Mouse (Mus musculus): ENCODE results near the gene Aldh3a2.

DNA sequence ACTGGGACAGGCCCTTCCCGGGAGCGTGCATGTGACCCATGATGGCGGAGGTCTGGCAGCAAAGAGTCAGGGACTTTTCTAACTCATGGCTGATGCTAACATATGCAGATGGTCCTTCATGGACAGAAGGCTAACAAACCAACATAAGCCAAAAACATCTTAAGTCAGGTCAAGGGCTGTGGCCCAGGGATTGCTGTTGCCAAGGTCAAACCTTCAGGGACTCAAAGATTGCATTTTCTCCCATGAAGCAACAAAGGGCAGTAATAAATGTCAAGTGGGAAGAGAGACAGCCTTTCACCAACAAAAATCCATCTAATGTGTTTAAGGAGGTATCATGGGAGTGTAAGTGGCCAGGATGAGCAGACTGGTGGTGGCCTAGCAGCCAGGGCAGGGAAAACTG, 61.1 kb downstream of the Aldh3a2 start:
- no peak for TF ChIP-seq CTCF (IDR thresholded peaks at IDR 0.05; ENCODE audit: control insufficient read depth, insufficient read depth, insufficient read length)
- no peak for TF ChIP-seq USF1 (IDR thresholded peaks at IDR 0.05; ENCODE audit: low read depth)
- TF ChIP-seq MAX (IDR thresholded peaks at IDR 0.05) = no peak
- no peak for TF ChIP-seq MYOD1 (IDR thresholded peaks at IDR 0.05; ENCODE audit: control insufficient read depth, insufficient read length, low read depth)

Data from C2C12 (cell line).